ENCODE assay signal across 39 mouse cellular contexts in the genomic region with DNA sequence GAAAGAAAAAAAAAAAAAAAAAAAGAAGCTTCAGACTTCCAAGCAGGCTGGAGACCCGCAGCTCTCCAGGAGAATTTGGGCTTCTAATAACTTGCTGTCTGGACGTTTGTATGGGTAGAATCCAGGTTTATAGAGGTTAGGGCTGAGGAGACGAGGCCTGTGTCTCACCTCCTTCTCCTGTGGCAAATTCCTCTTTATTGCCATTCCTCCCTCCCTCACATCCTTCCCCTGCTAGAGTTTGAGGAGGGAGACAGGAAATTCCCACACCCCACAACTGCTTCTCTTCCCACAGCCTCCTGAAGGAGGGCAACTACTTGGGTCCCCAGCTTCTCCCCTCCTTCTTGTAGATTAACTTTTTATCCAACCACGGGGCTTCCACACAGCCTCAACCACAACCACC. TPM values are rescaled to one million over a fixed set of nuclear protein-coding genes. Genes with fewer than 3 reads are reported as not detected.
"Had no signal": no experiment of that assay in that cellular context is flagged by ENCODE, and none has a peak within 500 bp of the region (broad histone marks: within the 10 kb centered on the region; RNA-seq: fewer than 3 reads in every experiment).

No protein-coding gene starts in this region.

- H3K9me3 ChIP-seq: limb, embryonic 10.5 days; limb, embryonic 12.5 days; limb, embryonic 13.5 days; limb, embryonic 15.5 days; liver, embryonic 12.5 days; liver, embryonic 13.5 days; liver, embryonic 15.5 days; lung, embryonic 15.5 days; midbrain, embryonic 10.5 days; midbrain, embryonic 12.5 days; midbrain, embryonic 13.5 days; midbrain, embryonic 15.5 days; neural tube, embryonic 12.5 days had no signal

- H3K9ac ChIP-seq: limb, embryonic 12.5 days; limb, embryonic 13.5 days; limb, embryonic 15.5 days; liver, embryonic 12.5 days; liver, embryonic 13.5 days; liver, embryonic 14.5 days; liver, embryonic 15.5 days; liver, postnatal 0 days; lung, embryonic 14.5 days; lung, embryonic 15.5 days; midbrain, embryonic 12.5 days; midbrain, embryonic 13.5 days; midbrain, embryonic 15.5 days; neural tube, embryonic 12.5 days had no signal

- H3K4me3 ChIP-seq: limb, embryonic 10.5 days; limb, embryonic 12.5 days; limb, embryonic 13.5 days; limb, embryonic 15.5 days; liver, embryonic 12.5 days; liver, embryonic 13.5 days; liver, embryonic 15.5 days; lung, embryonic 15.5 days; midbrain, embryonic 10.5 days; midbrain, embryonic 12.5 days; midbrain, embryonic 13.5 days; midbrain, embryonic 15.5 days; myocyte; neural tube, embryonic 12.5 days had no signal

- DNase-seq: left cerebral cortex, postnatal 4 days; liver; liver, embryonic 13.5 days; liver, postnatal 0 days; lung, adult 18-20 months; lung, adult 2 months; lung, embryonic 14.5 days; lung, postnatal 10 days; lung, postnatal 14 days; lung, postnatal 36 days; midbrain, embryonic 14.5 days had no signal

- H3K4me1 ChIP-seq: limb, embryonic 10.5 days; limb, embryonic 12.5 days; limb, embryonic 13.5 days; limb, embryonic 15.5 days; liver, embryonic 13.5 days; liver, embryonic 15.5 days; lung, embryonic 15.5 days; midbrain, embryonic 10.5 days; midbrain, embryonic 12.5 days; midbrain, embryonic 13.5 days; midbrain, embryonic 15.5 days; neural tube, embryonic 12.5 days had no signal

- H3K4me2 ChIP-seq: limb, embryonic 12.5 days; limb, embryonic 13.5 days; limb, embryonic 15.5 days; liver, embryonic 11.5 days; liver, embryonic 12.5 days; liver, embryonic 13.5 days; liver, embryonic 15.5 days; lung, embryonic 14.5 days; lung, embryonic 15.5 days; midbrain, embryonic 12.5 days; midbrain, embryonic 13.5 days; midbrain, embryonic 15.5 days; neural tube, embryonic 12.5 days had no signal

- H3K36me3 ChIP-seq: limb, embryonic 10.5 days; limb, embryonic 12.5 days; limb, embryonic 13.5 days; limb, embryonic 15.5 days; liver, embryonic 12.5 days; liver, embryonic 13.5 days; liver, embryonic 15.5 days; lung, embryonic 15.5 days; midbrain, embryonic 10.5 days; midbrain, embryonic 12.5 days; midbrain, embryonic 13.5 days; midbrain, embryonic 15.5 days; neural tube, embryonic 12.5 days had no signal

- H3K27ac ChIP-seq: limb, embryonic 10.5 days; limb, embryonic 12.5 days; limb, embryonic 13.5 days; limb, embryonic 15.5 days; liver, embryonic 12.5 days; liver, embryonic 13.5 days; liver, embryonic 14.5 days; liver, embryonic 15.5 days; lung, embryonic 15.5 days; macrophage; midbrain, embryonic 10.5 days; midbrain, embryonic 12.5 days; midbrain, embryonic 13.5 days; midbrain, embryonic 15.5 days; neural tube, embryonic 12.5 days had no signal

- ATAC-seq: liver, embryonic 12.5 days; liver, postnatal 0 days; midbrain, embryonic 13.5 days; midbrain, embryonic 15.5 days had no signal

RNA-seq across cellular contexts. Expression of a gene that starts 20.2 kb away (rescaled TPM):
- total RNA-seq: left cerebral cortex, adult 8-10 months; left cerebral cortex, postnatal 10 days; left cerebral cortex, postnatal 25 days; left cerebral cortex, postnatal 36 days; left cerebral cortex, postnatal 4 days; megakaryocyte progenitor cell, adult 5-6 weeks; megakaryocyte, adult 5-6 weeks; megakaryocyte-erythroid progenitor cell, adult 5-6 weeks; monocyte, adult 5-6 weeks had no signal
- polyA plus RNA-seq: liver, adult 2 months; liver, embryonic 13.5 days; liver, embryonic 14.5 days; liver, embryonic 15.5 days; liver, embryonic 16.5 days; liver, postnatal 0 days; lung, embryonic 14.5 days; lung, embryonic 15.5 days; lung, embryonic 16.5 days; lung, postnatal 0 days; macrophage had no signal
